Mouse (Mus musculus) heart, postnatal 0 days (tissue): Measurements from ENCODE around the gene Cry2.

Experiments
- CTCF ChIP-seq: IDR thresholded peaks from 2 replicates; pipeline ENCODE4 v1.5.1; 2016; ENCODE audit warnings: antibody characterized with exemption, control low read depth, low read depth
- EP300 ChIP-seq: IDR thresholded peaks from 2 replicates; pipeline ENCODE4 v1.6.1; 2016; ENCODE audit warnings: antibody characterized with exemption, low read depth

DNA sequence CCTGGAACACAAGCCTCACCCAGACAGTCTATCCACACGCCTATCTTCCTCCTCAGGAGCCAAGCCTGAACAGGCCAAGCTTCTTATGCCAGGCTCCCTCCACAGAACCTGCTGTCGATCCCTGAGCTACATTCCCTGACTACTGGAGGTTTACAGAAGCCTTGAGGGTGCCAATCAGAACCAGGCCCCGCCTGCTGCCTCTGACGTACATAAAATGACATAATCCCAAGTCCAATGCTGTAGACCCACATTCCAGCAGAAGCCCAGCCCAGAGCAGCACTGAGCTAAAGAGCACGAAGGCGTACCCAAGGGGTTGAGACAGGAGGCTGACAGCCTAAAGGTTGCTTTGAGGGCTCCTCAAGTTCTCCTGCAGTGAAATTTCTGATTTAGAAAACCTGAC lies 6.0 kb downstream of the Cry2 start:
- no peak; the same call in 1 of the 2 replicates for TF ChIP-seq CTCF
- no peak for TF ChIP-seq EP300
